Mouse (Mus musculus): Measurements from ENCODE around the gene Cdc42bpa.

DNA sequence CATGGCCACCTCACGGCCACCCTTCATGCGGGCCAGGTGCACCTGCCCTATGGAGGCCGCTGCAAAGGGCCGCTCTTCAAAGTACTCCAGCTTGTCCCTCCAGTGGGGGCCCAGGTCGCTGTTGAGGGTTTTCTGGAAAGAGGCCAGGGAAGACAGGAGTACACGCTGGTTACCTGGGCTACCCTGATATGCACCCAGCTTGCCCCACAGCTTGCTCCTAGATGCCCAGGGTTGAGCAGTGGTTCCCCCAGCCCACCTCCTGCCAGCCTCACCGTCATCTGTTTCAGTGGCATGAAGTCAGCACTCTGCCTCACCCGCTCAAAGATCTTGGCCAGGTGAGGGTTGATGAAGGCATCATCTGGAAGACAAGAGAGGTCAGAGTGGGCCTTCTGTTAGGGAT lies 209.8 kb downstream of the Cdc42bpa start:
- TF ChIP-seq CTCF (IDR thresholded peaks at IDR 0.05; ENCODE audit: low read depth) (no peak), EP300 (IDR thresholded peaks at IDR 0.05; ENCODE audit: low read depth) (no peak)
